Mouse (Mus musculus) layer of hippocampus, adult 8-10 months (tissue): ENCODE data around the gene Fignl2. TPM values are rescaled to one million over a fixed set of nuclear protein-coding genes. Genes with fewer than 3 reads are reported as not detected.

ENCODE experiments used
- DNase-seq, 2 experiments: peaks; one replicate each; pipeline ENCODE4 v3.0.0; 2022; ENCODE audit warnings: low spot score in 2 of 2
- total RNA-seq, 4 experiments: library from RNA; stranded (reverse); gene quantifications; 2 replicates each; pipeline ENCODE4 v1.2.4; 2022

The Fignl2 gene
- total RNA-seq, 4 experiments from 2014 or later = 1.3 to 2.4 (median 1.8) TPM

GRCm38 (mm10) chr15:101068029-101068428, 10.3 kb downstream of the Fignl2 start:
- no peak for DNase-seq

GRCm38 (mm10) chr15:101066920-101067696, 11.3 kb downstream of the Fignl2 start:
- DNase-seq = no peak

GRCm38 (mm10) chr15:101066364-101066847, 12.0 kb downstream of the Fignl2 start:
- no peak for DNase-seq

GRCm38 (mm10) chr15:101065069-101065468, 13.3 kb downstream of the Fignl2 start:
- no peak for DNase-seq

GRCm38 (mm10) chr15:101060280-101060852, 18.0 kb downstream of the Fignl2 start:
- DNase-seq = no peak

- no peak for DNase-seq
Observed at GRCm38 (mm10) chr15:101059570-101060279, 18.6 kb downstream of the Fignl2 start.

GRCm38 (mm10) chr15:101056225-101056624, 22.1 kb downstream of the Fignl2 start:
- DNase-seq = peak in 1 of 2 experiments; percentile 46

GRCm38 (mm10) chr15:101054541-101054940, 23.8 kb downstream of the Fignl2 start:
- DNase-seq = no peak

- no peak for DNase-seq
Observed at GRCm38 (mm10) chr15:101053832-101054459, 24.4 kb downstream of the Fignl2 start.

- no peak for DNase-seq
Observed at GRCm38 (mm10) chr15:101052560-101053501, 25.5 kb downstream of the Fignl2 start.

- DNase-seq = no peak
Observed at GRCm38 (mm10) chr15:101051869-101052268, 26.5 kb downstream of the Fignl2 start.

- no peak for DNase-seq
Observed at GRCm38 (mm10) chr15:101048338-101048896, 29.9 kb downstream of the Fignl2 start.

GRCm38 (mm10) chr15:101047194-101047555, 31.2 kb downstream of the Fignl2 start, which contains the start of gene Gm47841:
Gm47841 (minus strand) TSS chr15:101047397.
- no peak for DNase-seq

- DNase-seq = no peak
Observed at GRCm38 (mm10) chr15:101046527-101047193, 31.7 kb downstream of the Fignl2 start.

GRCm38 (mm10) chr15:101046039-101046526, 32.3 kb downstream of the Fignl2 start:
- DNase-seq = no peak

GRCm38 (mm10) chr15:101044531-101044930, 33.8 kb downstream of the Fignl2 start:
- DNase-seq = no peak

- DNase-seq = peak in 1 of 2 experiments; percentile 76
Observed at GRCm38 (mm10) chr15:101042613-101043012, 35.8 kb downstream of the Fignl2 start.

GRCm38 (mm10) chr15:101041966-101042365, 36.4 kb downstream of the Fignl2 start:
- DNase-seq = no peak

GRCm38 (mm10) chr15:101039651-101040050, 38.7 kb downstream of the Fignl2 start:
- DNase-seq = no peak
